Mouse (Mus musculus): ENCODE data around the gene Trim65. TPM values are rescaled to one million over a fixed set of nuclear protein-coding genes. Genes with fewer than 3 reads are reported as not detected.
"Not testable (repeated sequence)": the region's sequence is repeated elsewhere in the genome, so short reads cannot be mapped to it uniquely, and the experiment has no call there.

Trim65 gene
- polyA plus RNA-seq, 1 experiment from 2014 or later, result 2.7 TPM

DNA sequence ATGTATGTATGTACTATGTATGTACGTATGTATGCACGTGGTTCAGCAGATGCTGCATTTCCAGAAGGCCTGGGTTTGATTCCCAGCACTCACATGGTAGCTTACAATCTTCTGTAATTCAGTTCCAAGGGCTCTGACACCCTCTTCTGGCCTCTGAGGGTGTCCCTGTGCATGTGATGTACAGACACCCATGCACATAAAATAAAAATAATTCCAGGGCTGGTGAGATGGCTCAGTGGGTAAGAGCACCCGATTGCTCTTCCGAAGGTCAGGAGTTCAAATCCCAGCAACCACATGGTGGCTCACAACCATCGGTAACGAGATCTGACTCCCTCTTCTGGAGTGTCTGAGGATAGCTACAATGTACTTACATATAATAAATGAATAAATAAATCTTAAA, 38.0 kb downstream of the Trim65 start:
- H3K4me1 ChIP-seq (replicated peaks), result not testable (repeated sequence)
- WGBS, result 90% methylated on average over 6 of the region's 6 CpGs

DNA sequence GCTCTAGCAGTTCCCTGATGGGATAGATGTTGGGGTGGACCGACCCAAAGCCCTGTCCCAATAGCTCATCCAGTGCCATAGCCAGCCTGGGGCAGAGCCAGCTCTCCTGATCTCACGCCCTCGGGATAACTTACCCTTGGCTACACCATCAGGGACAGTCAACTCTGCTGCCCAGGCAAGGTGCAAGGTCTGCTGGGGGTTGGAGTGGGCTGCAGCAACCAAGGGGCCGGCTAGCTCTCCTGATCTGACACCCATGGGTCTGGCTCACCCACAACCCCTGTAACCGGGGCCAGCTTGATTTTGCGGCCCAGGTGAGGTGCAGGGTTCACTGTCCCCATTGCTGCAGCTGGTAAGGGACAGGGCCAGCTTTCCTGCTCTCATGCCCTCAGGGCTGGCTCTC, 39.3 kb downstream of the Trim65 start:
- ATAC-seq (ENCODE audit: low read depth), result no peak
- 84% methylated on average over 6 of the region's 6 CpGs for WGBS
- Histone ChIP-seq H3K4me1 (replicated peaks) (peaks cover 6% of the 10 kb centered on the region), H3K36me3 (no peaks in the 10 kb centered on the region), H3K9ac (no peak overlapping the region), H3K4me3 (no peak overlapping the region), H3K9me3 (0 out of 2 replicates have a peak, but pooled peaks cover 2% of the 10 kb centered on the region), H3K4me2 (no peak overlapping the region), H3K27ac (replicated peaks) (no peak overlapping the region), H3K27me3 (no peaks in the 10 kb centered on the region)

More for the DNA sequence above, 38.0 kb downstream of the Trim65 start:
- H3K4me3 ChIP-seq; H3K9ac ChIP-seq; H3K36me3 ChIP-seq; H3K27me3 ChIP-seq; H3K4me2 ChIP-seq; H3K27ac ChIP-seq (replicated peaks); H3K9me3 ChIP-seq; ATAC-seq (ENCODE audit: low read depth): not testable (repeated sequence)

DNA sequence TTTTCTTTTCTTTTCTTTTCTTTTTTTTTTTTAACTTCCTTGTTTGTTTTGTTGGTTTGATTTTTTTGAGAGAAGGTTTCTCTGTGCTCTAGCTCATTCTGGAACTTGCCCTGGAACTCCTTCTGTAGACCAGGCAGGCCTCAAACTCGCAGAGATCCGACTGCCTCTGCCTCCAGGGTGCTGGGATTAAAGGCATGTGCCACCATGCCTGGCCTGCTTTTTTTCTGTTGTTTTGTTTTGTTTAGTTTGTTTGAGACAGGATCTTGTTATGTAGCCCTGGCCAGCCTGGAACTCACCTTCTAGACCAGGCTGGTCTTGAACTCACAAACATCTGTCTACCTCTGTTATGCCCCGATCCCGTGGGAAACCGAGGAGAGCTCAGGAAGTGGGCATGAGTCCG, 41.4 kb downstream of the Trim65 start:
- no peak overlapping the region for H3K4me3 ChIP-seq
- H3K9ac ChIP-seq, result no peak overlapping the region
- peaks cover 18% of the 10 kb centered on the region for H3K4me1 ChIP-seq (replicated peaks)
- H3K4me2 ChIP-seq, result no peak overlapping the region
- H3K9me3 ChIP-seq, result no peaks in the 10 kb centered on the region
- 87% methylated on average over 6 of the region's 6 CpGs for WGBS
- H3K27me3 ChIP-seq, result no peaks in the 10 kb centered on the region
- no peak overlapping the region for H3K27ac ChIP-seq (replicated peaks)
- H3K36me3 ChIP-seq, result no peaks in the 10 kb centered on the region
- no peak for ATAC-seq (ENCODE audit: low read depth)

DNA sequence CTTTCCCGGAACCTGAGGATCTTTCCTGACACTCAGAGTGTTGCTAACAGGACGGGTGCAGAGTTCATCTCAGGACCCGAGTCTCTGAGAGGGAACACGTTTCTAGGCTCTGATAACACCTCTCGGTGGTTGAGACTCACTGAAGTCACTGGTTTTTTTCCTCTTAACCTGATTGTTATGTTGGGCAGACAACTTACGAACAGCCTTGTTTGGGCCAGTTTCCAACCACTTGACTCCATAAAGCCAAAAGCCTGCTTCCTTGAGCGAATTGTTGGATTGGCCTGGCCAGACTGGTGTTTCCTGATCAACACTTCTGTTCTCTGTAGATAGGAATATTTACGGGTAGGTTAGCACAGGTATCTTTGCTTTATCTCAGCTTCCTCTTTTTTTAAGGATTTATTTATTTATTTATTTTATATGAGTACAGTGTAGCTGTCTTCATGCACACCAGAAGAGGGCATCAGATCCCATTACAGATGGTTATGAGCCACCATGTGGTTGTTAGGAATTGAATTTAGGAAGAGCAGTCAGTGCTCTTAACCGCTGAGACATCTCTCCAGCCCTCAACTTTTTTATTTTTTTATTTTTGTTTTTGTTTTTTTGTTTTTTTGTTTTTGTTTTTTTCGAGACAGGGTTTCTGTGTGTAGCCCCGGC, 42.1 kb downstream of the Trim65 start:
- H3K9me3 ChIP-seq, result no peaks in the 10 kb centered on the region
- no peak overlapping the region for H3K4me2 ChIP-seq
- no peak for ATAC-seq (ENCODE audit: low read depth)
- no peak overlapping the region for H3K27ac ChIP-seq (replicated peaks)
- H3K27me3 ChIP-seq, result no peaks in the 10 kb centered on the region
- 89% methylated on average over 11 of the region's 11 CpGs for WGBS
- H3K36me3 ChIP-seq, result peaks cover 7% of the 10 kb centered on the region; the same call in 1 of the 2 replicates
- no peak overlapping the region for H3K4me3 ChIP-seq
- no peak overlapping the region for H3K9ac ChIP-seq
- H3K4me1 ChIP-seq (replicated peaks), result peaks cover 18% of the 10 kb centered on the region

DNA sequence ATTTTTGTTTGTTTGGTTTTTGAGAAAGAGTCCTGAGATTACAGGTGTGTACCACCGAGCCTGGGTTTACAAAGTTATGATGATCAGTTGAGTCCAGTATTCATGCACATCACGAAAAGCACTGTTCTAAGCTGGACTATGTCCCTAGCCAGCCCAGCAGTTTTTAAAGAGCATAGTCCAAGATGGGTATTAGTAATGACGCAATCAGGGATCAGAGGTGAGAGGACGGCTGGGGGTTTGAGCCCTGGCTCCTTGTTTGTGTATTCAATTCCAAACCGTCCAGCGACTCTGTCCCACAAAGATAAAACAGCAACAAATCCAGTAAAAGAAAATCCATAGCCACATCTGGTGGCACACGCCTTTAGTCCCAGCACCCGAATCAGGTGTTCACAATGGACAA, 42.7 kb downstream of the Trim65 start:
- 87% methylated on average over 8 of the region's 8 CpGs for WGBS
- no peak overlapping the region for H3K4me3 ChIP-seq

DNA sequence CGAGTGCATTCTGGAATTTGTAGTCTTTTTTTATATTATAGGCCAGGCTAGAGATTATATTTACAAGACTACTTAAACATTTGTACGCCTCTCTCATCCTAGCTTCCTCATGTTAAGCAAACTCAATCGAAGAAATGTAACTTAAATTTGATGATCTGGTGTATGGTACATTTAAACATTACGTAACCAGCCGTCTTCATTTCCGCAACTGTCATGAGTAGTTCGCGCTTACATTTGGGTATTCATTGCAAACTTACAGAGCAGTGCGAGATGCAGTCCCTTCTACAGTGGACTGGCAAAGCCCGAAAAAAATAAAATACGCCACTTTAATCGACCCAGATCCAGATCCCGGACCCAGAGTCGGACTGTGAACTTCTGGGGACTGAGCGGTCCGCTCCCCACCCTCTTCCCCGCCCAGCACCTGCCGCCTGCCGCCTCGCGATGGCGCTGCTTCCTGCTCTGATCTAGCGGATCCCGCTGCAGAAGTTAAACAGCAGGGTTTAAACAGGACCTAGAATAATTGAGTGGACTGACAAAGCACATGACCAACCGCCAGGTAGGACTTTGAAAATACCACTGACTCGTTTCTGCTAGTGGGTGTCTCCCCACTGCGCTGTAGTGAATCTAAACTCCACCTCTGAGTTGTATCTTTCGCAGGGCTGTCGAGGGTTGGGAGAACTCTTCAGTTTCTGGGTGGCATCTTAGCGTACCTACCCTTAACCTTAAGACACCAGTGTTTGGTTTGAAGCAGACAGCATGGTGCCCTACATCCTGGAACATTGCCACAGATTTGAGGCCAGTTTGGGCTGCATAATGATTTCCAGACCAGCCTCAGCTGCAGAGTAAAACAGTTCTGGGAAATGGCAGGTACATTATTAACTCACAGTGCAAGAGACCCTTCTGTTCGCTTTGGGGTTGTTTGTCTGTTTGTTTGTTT, 43.5 kb downstream of the Trim65 start:
- Histone ChIP-seq H3K36me3 (peaks cover 20% of the 10 kb centered on the region), H3K4me3 (peak overlapping the region; percentile 49), H3K9me3 (no peaks in the 10 kb centered on the region), H3K9ac (peak overlapping the region; percentile 61), H3K27ac (replicated peaks) (peak overlapping the region; percentile 74), H3K27me3 (no peaks in the 10 kb centered on the region), H3K4me1 (replicated peaks) (peaks cover 18% of the 10 kb centered on the region), H3K4me2 (peak overlapping the region; percentile 56)
- 4% methylated on average over 31 of the region's 31 CpGs for WGBS
- peak; percentile 81 for ATAC-seq (ENCODE audit: low read depth)

More for the DNA sequence above, 42.7 kb downstream of the Trim65 start:
- Histone ChIP-seq H3K4me2 (peak overlapping the region; percentile 56; the same call in 1 of the 2 replicates), H3K9ac (no peak overlapping the region), H3K4me1 (replicated peaks) (peaks cover 18% of the 10 kb centered on the region), H3K27me3 (no peaks in the 10 kb centered on the region), H3K9me3 (no peaks in the 10 kb centered on the region), H3K36me3 (peaks cover 13% of the 10 kb centered on the region), H3K27ac (replicated peaks) (no peak overlapping the region)
- ATAC-seq (ENCODE audit: low read depth), result no peak

DNA sequence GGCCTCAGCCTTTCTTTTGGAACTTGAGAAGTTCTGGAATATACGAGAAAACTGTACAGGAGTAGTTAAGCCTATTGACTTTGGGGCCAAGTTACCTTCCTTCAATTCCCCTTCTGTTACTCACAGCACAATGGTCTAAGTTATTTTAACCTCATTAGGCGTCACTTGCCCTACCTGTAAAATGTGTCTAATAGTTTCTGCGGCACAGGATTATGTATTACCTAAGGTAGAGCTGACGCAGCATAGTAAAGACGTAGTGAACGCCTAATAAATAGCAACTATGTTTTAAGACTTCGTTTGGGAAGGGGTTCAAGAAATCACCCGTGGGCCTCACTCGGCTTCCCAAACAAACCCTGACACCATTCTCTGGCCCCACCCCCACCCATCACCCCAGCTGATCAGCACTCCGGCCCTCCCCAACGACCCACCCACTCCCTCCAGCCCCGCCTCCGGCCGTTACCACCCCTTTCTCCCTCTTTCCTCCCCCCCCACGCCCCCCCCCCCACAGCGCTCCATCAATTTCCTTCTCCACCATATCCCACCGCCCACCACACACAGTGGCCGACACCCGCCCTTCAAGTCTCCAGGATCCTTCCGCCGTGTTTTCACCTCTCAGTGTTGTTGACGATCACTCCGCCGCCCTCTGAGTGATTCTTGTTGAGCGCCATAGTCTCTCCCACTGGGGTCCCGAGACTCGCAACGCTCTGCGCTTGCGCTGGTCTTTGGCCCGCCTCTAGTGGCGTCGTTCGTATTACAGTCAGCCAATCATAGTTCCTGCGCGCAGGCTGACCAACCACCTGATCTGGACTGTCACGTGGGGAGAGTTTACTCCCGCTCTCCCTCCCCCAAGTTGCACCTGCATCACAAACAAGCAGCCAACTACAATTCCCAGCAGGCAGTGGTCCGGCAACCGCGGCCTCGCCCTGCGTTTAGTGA, 44.4 kb downstream of the Trim65 start, which contains the start of gene Wbp2:
Gene Wbp2 (minus strand): TSS at position 738 of the 936 bp plus-strand sequence.
- H3K27ac ChIP-seq (replicated peaks), result peak within 1 kb of the TSS; percentile 81
- peak within 1 kb of the TSS; percentile 64 for H3K9ac ChIP-seq
- no peaks in the 10 kb centered on the region for H3K27me3 ChIP-seq
- peak within 1 kb of the TSS; percentile 49 for H3K4me3 ChIP-seq
- H3K4me2 ChIP-seq, result peak within 1 kb of the TSS; percentile 56
- ATAC-seq (ENCODE audit: low read depth), result peak; percentile 96
- H3K36me3 ChIP-seq, result peaks cover 29% of the 10 kb centered on the region
- no peaks in the 10 kb centered on the region for H3K9me3 ChIP-seq
- 5% methylated on average over 36 of the region's 43 CpGs for WGBS
- peaks cover 18% of the 10 kb centered on the region for H3K4me1 ChIP-seq (replicated peaks)

DNA sequence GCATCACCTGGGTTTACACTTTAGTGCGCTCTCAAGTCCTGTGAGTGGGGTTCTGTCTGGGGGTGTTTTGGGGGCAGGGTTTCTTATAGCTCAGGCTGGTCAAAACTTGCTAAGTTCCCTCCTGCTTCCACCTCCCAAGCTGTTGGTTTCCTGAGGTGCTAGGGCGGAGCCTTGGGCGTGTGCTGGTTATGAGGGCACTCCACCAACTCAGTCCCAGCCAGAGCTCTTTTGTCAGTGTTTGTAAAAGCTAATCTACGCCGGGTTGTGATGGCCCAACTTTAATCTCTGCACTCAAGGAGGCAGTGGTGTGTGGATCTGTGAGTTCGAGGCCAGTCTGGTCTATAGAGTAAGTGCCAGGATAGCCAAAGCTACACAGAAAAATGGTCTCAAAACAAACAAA, 46.8 kb downstream of the Trim65 start:
- Histone ChIP-seq H3K9ac (no peak overlapping the region), H3K27me3 (no peaks in the 10 kb centered on the region), H3K4me1 (replicated peaks) (peaks cover 19% of the 10 kb centered on the region), H3K36me3 (peaks cover 53% of the 10 kb centered on the region), H3K9me3 (no peaks in the 10 kb centered on the region), H3K4me2 (no peak overlapping the region), H3K27ac (replicated peaks) (no peak overlapping the region), H3K4me3 (no peak overlapping the region)
- WGBS, result 94% methylated on average over 6 of the region's 6 CpGs
- ATAC-seq (ENCODE audit: low read depth), result no peak

DNA sequence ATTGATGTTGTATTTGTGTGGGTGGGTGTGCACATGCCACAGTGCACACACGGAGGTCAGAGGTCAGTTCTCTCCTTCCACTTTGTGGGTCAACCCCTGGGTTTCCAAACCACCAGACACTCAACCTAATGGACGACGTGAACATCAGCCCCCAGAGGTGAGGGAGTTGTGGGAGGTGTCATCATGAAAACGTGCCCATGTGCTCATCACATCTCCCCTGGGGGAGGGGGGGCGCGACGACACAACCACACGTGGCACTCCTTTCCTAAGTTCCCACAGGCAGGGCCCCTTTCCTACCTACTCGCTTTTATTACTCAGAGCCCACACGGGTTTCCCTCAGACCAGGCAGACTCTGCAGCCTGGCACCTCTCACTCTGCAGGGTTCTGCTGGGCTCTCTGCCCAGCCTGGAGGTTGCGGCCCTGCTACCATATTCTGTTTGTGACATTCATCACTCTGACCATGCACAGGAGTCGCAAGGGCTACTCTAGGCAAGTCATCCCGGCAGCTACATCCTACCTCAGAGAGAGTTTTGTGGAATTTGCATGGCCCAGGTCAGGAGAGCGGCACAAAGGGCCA, 47.7 kb downstream of the Trim65 start:
- Histone ChIP-seq H3K4me2 (no peak overlapping the region), H3K9ac (no peak overlapping the region), H3K27ac (replicated peaks) (no peak overlapping the region), H3K27me3 (no peaks in the 10 kb centered on the region), H3K4me1 (replicated peaks) (peaks cover 28% of the 10 kb centered on the region), H3K9me3 (no peaks in the 10 kb centered on the region), H3K4me3 (no peak overlapping the region), H3K36me3 (peaks cover 59% of the 10 kb centered on the region)
- ATAC-seq (ENCODE audit: low read depth), result no peak
- 93% methylated on average over 14 of the region's 14 CpGs for WGBS

DNA sequence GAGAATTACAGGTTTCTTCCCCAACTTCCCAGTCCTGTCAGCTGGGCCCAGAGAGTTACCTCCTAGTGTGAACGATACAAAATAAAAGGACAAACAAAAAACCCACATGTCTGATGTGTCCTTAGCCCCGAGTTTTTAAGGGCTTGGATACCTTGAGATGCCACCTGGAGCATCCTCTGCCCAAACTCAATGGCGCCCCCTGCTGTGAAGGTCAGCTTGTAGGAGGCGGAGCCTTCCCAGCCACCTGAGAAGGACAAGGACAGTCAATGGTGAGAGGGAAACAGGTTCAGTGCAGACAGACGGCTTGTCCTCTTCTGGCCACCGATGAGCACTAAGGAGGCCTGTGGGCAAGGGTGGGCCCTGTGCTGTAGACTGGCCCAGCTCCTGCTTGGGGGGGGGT, 49.8 kb downstream of the Trim65 start:
- Histone ChIP-seq H3K4me2 (no peak overlapping the region), H3K4me1 (replicated peaks) (peaks cover 32% of the 10 kb centered on the region), H3K4me3 (no peak overlapping the region), H3K9me3 (no peaks in the 10 kb centered on the region), H3K36me3 (peaks cover 59% of the 10 kb centered on the region), H3K27me3 (no peaks in the 10 kb centered on the region), H3K27ac (replicated peaks) (no peak overlapping the region), H3K9ac (no peak overlapping the region)
- no peak for ATAC-seq (ENCODE audit: low read depth)
- WGBS, result 75% methylated on average over 6 of the region's 6 CpGs

DNA sequence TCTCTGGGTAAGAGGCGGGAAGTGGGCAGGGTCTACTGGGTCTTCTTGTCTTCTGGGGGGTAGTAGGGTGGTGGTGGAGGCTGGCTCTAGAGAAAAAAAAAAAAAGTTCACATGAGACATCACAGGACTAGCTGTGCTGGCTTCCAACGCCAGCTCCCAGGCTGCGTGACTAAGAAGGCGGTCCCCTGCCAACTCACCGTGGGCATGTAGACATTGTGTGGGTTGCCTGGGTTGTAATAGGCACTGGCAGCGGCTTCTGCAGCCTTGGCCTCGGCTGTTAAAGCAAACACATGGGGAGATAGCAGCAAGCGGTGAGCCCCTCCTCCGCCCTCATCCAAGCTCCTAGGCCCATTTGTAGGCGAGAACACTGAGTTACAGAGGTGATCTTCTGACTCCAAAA, 51.4 kb downstream of the Trim65 start:
- peaks cover 59% of the 10 kb centered on the region for H3K36me3 ChIP-seq
- H3K27ac ChIP-seq (replicated peaks), result no peak overlapping the region
- peaks cover 23% of the 10 kb centered on the region for H3K4me1 ChIP-seq (replicated peaks)
- no peaks in the 10 kb centered on the region for H3K9me3 ChIP-seq
- ATAC-seq (ENCODE audit: low read depth), result no peak
- WGBS, result 74% methylated on average over 10 of the region's 10 CpGs
- H3K4me3 ChIP-seq, result no peak overlapping the region
- H3K4me2 ChIP-seq, result no peak overlapping the region
- no peaks in the 10 kb centered on the region for H3K27me3 ChIP-seq
- no peak overlapping the region for H3K9ac ChIP-seq
